Mouse (Mus musculus) left cerebral cortex, postnatal 4 days (tissue): ENCODE measurements around the gene Gm17416. TPM values are rescaled to one million over a fixed set of nuclear protein-coding genes. Genes with fewer than 3 reads are reported as not detected.

Experiments
- DNase-seq: peaks from one replicate; pipeline ENCODE4 v3.0.0-alpha.2; 2022
- intact Hi-C: fragments of 180-260 bp; cut with DNase I; formaldehyde crosslinking; loops from one replicate; pipeline ENCODE4 v1.15.1; 2025
- total RNA-seq, 2 experiments: library from RNA; stranded (reverse); gene quantifications; 2 replicates each; pipeline ENCODE4 v1.2.3; 2021

The Gm17416 gene
- not detected for total RNA-seq

DNA sequence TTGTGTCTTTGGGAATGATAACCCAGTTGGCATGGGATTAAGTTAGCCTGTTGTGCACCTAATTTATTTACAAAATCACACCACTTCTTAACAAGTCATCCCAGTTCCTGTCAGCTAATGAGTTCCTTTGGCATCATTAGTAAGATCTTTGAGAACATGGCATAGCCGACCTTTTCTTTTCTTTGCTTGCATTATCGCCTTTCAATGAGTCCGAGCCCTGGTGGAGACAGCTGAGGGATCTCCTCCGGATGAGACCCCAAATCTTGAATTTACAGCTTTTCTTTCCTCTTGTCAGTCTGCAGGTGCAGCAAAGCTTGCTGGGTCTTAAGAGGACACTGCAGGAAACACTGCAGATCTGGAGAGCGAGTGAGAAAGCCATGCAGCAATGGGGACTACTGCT is at the start of gene Gm17416:
Gene Gm17416, plus strand, starts transcription at position 301 of the 400 bp plus-strand sequence.
- intact Hi-C loops, result no loop called here
- no peak for DNase-seq

DNA sequence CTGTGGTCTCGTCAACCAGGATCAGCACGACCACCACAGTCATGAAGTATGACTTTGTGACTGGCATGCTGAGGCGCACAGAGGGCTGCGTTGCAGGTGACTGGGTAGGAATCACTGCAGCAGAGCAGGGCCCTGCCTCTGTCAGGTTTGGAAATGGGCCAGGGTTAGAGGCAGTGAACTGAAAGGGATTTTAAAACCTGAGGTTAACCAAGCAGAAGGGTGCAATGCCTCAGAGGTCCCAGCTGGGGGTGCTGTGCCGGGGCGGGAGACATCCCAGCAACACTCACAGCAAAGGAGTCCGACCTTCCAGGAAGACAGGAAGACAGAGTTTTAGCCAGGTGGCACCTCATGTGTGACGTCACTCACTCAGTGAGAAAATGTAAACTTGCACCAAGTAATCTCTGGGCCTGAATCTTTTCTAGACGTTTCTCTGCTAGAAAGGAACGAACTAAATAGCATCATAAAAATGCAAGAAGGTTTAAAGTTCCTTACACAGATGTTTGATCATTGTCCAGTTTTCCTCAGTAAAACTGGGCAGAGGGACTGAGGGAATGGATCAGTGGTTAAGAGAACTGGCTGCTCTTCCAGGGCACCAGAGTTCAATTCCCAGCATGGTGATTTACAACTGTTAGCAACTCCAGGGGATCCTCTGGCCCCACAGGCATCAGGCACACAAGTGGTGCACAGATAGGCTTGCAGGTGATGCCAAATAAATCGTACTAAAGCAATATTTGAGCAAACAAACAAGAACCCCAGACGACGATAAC is 29.0 kb upstream of the Gm17416 start, which contains the start of gene Defb29:
Gene Defb29, minus strand, starts transcription at position 155 of the 767 bp plus-strand sequence.
- intact Hi-C loops, result no loop called here
- DNase-seq, result peak; percentile 4

DNA sequence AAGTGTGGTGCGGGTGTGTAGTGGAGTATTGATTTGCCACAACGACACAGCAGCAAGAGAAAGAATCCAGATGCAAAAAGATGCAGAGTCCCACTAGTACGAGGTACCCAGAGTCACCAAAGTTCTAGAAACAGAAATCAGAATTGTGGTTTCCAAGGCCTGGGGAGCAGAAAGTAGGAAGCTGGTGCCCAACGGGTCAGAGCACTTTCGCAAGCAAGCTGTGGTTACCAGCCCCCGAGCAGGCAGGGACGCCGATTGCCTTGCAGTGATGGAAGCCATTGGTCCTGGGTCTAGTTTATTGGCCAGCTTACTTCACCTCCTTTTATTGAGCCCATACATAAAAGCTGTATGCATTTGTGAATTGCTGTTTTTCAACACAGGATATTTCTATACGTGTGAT is 27.2 kb upstream of the Gm17416 start:
- intact Hi-C loops, result no loop called here
- DNase-seq, result no peak

DNA sequence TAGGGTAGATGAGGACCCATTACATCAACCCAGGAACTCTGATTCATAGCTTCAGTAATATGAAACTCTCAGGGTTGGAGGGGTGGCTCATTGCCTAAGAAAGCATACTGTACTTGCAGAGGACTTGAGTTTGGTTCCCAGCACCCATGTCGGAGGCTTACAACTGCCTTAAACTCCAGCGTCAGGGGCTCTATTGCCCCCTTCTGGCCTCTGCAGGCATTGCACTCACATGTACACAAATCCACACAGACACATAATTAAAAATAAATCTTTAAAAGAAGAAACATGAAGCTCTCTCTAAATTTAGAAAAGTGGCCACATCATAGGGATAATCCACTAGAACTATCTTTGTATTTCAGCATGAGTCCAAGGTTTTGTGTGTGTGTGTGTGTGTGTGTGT is 26.2 kb upstream of the Gm17416 start:
- intact Hi-C loops, result no loop called here
- DNase-seq, result no peak

DNA sequence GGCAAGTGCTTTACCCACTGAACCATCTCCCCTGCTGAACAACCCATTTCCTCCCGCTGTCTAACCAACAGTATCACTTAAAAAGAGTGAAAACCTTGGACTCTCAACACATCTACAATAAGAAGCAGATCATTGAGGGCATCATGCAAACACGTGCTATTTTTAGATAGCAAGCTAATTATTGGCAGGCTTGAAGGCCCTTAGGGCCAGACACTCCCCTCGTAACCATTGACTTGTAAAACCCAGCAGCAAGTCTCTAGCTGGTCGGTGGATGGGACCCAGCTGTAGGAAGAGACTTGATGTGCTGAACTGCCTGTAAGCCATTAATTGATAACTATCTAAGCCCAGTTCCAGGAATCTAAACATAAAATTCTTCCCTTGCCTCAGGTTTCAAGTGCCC is 25.7 kb upstream of the Gm17416 start:
- DNase-seq, result no peak
- intact Hi-C loops, result no loop called here

DNA sequence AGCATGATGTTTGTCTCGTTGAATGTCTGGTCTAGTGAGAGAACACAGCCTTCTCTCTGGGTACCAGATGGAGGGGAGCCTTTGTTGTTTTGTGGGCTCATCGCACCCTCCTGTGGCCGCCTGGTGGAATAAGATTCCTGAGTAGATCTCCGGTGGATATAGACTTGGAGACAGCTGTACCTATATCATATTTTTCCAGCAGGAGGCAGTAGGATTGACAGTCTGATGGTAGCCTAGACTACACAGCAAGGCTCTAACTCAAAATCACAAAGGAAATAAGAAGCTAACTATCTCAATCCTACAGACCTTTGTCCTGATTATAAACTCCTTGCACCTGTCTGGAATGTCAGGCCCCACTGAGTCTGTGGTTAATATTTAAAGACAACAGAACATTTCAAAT is 24.4 kb upstream of the Gm17416 start:
- peak; percentile 64 for DNase-seq
- intact Hi-C loops, result loop anchor here (2.0 kb wide), 1 partner anchor 76 kb away; no protein-coding TSS in a partner anchor

DNA sequence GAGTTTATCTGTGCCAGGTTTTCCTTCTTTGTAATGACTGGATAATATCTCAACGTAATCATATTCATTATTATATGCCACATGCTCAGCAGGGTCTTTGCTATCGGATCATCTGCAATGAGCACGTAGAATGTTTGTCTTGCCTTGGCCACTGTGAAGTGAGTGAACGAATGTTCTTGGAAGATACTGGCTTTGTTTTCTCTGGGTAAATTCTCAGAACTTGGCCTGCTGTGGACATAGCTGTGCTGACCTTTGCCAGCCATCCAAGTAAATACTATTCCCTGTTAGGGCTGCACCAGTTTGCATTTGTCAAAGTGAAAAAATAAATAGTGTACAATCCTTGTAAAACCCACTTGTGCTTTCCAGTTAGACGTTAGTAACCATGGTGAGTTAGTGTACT is 21.0 kb upstream of the Gm17416 start:
- DNase-seq, result no peak
- intact Hi-C loops, result no loop called here

DNA sequence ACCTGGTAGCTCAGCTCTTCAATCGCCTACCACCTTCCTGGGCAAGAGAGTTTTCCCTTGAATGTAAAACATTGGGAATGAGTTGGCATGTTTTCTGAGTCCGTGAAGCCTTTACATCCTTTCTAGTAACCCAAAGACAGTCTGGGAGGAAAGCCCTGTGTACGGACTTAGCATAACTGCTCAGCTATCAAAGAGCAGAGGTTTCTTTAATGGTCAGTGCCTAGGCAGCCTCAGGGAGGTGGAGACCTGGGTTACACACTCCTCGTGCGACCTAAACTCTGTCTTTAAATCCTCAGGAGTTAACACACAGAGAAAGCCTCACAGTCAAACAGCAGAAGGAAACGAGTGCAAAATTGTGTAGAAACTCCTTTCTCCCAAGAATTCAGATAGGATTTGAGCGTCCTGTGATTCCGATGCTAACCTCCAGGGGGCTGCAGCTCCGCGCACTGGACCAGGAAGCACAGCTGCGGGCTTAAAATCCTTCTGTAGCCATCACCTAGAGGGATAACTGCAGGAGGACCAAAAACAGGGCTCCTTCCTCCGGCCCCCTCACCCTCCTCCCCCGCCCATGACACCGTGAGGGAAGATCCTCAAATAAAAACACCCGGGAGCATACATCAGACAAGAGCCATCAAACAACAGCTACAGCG is 15.2 kb upstream of the Gm17416 start:
- peak; percentile 59 for DNase-seq
- intact Hi-C loops, result no loop called here

DNA sequence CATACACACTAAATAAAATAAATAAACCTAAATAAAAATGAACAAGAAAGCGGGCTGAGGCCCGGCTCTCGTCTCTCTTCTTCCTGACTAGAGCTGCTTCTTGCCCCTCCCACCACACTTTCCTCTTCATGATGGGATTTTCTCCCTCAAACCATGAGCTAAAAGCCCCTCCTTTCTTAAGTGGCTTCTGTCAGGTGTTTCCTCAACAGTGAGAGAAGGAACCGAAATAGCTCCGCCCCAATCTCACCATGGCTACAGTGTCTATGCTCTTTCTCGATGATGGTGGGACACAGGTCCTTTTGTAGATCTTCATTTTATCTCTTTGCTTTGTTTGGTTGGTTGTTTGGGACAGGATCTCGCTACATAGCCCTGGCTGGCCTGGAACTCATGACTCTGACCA is 12.5 kb upstream of the Gm17416 start:
- intact Hi-C loops, result no loop called here

DNA sequence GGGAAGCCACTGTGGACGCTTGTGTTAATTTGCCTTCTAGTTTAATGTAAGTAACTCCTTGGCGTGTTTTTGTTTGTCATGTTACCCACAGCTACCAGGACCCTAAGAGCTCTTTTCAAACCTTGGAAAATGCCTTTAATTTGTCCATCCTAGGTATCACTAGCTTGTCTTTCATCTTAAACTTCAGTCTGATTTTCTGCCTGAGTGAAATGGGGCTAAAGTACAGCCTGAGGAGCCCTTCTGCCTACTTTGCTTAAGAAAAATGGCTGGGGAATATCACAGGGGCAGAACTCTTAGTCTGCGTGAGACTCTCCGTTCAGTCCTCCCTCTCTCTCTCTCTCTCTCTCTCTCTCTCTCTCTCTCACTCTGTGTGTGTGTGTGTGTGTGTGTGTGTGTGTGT is 743 bp downstream of the Gm17416 start:
- intact Hi-C loops, result no loop called here
- no peak for DNase-seq

More for the DNA sequence above, 12.5 kb upstream of the Gm17416 start:
- DNase-seq, result no peak

DNA sequence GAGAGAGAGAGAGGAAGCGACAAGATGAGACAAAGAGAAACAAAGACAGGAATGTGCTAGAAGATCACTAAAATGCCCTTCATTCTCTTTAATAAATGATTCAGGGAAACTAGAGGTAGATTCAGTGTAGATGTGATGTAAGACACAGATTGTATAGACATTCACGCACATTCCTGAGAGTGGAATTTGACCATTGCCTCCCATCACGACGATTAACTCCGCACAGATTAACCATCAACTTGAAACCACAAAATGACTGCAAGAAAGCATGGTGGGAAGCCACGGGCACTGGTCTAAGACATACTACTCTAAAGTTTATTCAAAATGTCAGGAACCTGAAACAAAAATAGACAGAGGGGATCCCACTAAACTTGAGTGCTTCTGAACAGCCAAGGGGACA is 1.2 kb downstream of the Gm17416 start:
- DNase-seq, result no peak
- intact Hi-C loops, result no loop called here

DNA sequence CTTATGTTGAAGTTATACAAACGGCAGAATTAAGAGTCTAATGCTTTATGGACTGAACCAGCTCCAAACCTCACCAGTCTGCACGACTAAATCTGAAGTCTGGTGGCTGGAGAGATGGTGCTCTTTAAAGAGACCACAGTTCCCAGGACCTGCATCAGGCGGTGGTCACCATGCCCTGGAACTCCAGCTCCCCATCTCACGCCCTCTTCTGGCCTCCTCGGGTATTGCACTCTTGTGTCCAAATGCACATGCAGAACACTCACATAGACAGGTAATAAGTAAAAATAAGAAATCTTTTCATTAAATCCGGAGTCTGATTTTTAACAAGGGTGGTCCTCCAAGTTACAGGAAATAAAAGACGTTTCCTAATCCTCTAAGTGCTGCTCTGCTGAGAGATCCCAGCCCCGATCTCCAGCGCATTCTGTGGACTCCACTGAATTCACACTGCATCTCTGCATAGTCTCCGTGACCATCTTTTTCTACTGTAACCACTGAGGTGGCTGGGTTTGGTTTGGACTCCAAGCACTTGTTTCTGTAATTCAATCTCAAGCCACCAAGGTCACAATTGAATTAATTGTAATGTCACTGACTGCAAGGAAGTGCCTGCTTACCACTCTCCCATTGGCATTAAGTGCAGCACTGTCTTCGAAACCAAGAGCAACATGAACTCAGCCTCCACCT is 3.1 kb downstream of the Gm17416 start, which contains the start of gene Defb21:
Gene Defb21, plus strand, starts transcription at position 631 of the 681 bp plus-strand sequence.
- intact Hi-C loops, result no loop called here

DNA sequence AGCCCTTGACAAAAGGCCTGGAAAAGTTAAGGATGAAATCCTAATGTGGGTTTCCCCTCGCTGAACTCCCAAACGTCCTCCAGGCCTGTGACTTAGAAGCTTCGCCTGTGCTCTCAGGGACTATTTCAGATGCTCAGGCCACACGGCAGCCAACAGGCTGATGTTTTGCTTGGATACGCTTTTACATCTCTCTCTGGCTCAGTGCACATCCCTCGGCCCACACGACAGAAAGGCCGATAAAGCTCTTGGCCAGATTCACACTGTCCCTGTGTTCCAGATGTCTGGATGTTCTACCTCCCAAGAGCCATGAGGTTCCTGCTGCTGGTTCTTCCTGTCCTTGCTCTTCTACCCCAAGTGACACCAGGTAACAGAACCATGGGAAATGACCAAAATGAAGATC is 4.3 kb downstream of the Gm17416 start:
- intact Hi-C loops, result no loop called here
- no peak for DNase-seq

More for the DNA sequence above, 3.1 kb downstream of the Gm17416 start, which contains the start of gene Defb21:
- DNase-seq, result peak; percentile 16

DNA sequence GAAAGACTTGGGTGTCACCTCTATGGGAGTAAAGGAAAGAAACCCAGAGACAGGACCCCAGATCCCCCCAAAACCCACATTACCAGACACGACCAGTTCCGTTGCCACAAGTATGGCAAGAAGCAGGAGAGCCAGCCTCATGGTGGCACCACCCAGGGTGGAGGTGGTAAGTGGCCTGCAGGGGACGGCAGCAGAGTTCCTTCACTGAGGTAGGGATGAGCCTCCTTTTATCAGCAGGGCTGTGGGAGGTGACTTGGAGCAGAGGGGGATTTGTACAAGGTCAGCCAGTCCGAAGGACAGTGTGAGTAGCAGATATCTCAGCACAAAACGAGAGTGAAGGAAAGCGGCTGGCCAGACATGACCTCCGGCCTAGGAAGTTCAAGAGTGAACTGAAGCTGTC is 11.0 kb downstream of the Gm17416 start, which contains the start of gene Defb19:
Gene Defb19, minus strand, starts transcription at position 206 of the 400 bp plus-strand sequence.
- intact Hi-C loops, result no loop called here
- no peak for DNase-seq

DNA sequence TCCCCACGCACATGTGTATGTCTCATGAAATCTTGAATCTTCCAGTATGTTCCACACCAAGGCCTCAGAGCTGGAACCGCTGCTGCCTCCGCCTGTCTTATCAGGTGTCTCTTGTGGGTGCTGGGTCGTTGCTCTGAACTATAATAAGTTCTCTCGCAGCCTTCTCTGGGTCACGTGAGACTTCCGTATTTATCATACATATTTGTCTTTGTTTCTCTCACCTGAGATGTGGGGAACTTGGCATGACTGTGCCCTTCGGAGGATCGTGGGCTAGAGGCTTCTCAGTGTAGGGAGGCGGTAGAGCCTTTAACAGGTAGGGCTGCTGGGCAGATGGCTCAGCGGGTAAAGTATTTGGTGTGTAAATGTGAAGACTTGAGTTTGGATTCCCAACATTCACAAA is 11.5 kb downstream of the Gm17416 start:
- DNase-seq, result no peak
- intact Hi-C loops, result no loop called here

DNA sequence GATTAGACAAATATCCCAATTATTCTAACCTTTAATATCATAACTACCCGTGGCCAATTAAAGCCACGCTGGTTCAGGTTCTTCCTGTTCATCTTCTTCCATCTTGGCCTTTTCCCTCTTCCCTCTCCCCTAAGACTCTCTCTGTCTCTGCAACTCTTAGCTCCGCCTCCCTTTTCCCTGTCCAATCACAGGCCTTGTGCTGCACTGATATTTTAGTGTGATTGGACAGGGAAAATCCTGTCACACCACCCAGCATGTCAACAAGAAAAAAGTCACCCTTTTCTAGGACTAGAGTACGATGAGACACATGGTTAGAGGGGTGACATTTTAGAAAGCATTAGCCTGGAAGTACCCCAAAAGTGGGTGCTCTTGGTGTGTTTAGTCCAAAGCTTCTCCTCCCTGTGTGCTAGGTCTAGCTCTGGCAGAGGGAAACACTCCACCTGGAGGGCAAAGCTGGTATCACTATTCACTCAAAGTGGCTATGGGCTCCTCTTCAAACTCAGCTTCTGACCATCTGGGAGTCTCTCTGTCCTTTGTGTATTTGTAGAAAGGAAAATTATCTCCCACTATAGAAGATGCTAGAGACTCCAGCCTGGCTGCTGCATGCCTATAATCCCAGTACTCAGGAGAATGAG is 17.9 kb downstream of the Gm17416 start:
- intact Hi-C loops, result no loop called here
- peak; percentile 10 for DNase-seq

DNA sequence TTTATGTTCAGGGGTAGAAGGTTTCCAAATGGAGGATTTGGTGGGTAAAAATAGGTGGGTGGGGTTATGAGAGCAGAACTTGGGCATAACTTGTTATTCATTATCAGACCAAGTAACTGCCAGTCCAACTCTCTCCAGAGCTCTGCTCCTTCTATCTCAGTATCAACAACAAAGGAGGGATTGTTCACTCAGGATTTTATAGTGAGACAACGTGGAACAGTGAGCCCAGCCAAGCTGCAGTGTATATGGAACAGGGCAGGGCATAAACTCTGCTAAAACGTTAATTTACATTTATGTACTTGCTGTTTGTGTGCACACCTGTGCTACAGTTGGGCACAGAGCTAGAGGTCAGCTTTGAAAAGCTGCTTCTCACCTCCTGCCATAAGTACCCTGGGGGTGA is 19.3 kb downstream of the Gm17416 start:
- no peak for DNase-seq
- intact Hi-C loops, result no loop called here

DNA sequence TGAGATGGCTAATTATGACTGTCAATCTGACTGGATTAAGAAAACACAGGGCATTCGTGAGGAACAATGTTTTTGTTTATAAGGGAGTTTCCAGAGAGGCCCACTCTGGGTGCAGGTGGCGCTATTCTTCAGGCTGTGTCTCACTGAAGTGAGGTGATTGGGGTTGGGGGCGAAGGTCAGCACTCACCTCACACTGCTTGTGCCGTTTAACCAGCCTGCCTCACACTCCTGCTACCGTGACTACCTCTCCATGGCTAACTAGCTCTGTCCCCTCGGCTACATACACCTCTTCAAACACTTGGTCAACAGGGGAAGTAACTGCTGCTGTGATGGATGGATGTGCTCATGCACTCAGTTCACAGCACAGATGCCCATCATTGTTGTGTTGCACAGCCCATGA is 19.9 kb downstream of the Gm17416 start:
- DNase-seq, result no peak
- intact Hi-C loops, result no loop called here

DNA sequence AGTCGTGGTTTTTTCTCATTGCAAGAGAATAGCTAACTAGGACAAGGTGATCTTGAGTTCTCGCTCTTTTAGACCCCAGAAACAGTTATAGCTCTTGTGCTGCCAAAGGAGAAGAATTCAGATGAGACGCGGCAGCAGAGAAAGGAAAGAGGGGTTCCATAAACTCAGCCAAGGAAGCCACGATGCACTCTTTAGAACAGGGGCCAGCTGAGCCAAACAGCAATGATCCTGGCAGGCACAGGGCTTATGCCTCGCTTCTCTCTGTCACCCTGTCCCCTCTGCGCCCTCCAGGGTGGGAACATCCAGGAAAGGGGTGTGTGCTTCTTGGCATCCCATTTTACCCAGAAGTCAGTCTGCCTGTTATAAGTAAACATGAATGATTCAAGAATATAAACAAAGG is 30.2 kb downstream of the Gm17416 start, which contains the start of gene Defb45:
Gene Defb45, minus strand, starts transcription at position 101 of the 400 bp plus-strand sequence.
- intact Hi-C loops, result no loop called here

DNA sequence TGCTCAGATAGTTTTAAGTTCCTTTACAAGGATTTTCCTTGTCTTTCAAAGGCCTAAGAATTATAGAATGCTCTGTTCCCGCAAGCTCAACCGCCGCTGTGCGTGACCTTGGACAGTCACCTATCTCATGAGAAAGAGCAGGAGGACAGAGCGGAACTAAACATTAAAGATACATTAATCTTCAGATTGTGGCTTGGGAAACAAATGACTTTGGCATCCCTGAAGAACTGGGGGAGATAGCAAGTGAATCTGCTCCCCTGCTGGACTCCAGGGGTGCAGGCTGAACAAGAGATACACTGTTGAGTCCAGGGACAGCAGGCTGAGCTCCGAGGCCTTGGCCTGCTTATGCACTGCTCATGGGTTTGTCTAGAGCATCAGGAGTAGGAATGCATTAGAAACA is 30.9 kb downstream of the Gm17416 start:
- DNase-seq, result no peak
- intact Hi-C loops, result no loop called here

More for the DNA sequence above, 30.2 kb downstream of the Gm17416 start, which contains the start of gene Defb45:
- no peak for DNase-seq
